Mouse (Mus musculus): ENCODE data around the gene 1700067K01Rik.

DNA sequence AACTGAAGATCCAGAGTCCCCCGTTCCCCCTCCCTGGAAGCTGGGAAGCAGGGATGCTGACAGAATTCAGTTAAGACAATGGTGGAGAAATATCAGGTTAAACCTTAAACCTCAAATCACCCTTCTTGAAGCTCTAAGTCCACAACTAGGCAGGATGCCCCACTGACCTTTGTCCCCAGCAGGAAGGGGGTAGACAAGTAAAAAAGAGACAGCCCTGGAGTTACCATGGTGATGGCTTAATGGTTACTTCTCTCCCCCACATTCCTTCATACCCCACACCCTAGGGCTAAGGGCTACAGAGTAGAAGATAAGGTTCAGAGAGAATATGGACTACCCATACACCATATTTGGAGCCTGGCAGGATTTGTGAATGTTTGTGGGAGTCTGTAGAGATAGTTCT is 22.3 kb downstream of the 1700067K01Rik start:
- no peak for TF ChIP-seq TAL1 (IDR thresholded peaks at IDR 0.05; ENCODE audit: low read length)
- no peak for TF ChIP-seq ZC3H11A (IDR thresholded peaks at IDR 0.05; ENCODE audit: low read depth, low read length)
